ENCODE assay signal across 9 mouse cellular contexts in the genomic region with DNA sequence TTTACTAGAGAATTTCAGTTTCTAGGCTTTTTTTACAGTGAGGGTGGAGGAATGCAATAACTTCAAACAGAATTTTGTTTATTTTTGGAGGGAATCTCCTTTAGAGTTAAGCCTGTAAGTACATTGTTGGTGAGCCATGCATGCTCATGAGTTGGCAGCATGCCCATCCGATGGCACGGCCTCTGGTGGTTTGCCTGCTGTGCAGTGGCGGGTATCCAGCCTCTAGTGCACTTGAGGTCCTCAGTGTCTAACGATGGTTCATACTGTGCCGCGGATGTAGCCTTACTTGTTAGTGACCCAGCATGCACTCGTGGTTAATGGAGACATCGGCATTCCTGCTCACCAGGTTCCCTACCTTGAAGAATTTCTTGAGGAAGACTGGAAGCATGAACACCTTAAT. TPM values are rescaled to one million over a fixed set of nuclear protein-coding genes. Genes with fewer than 3 reads are reported as not detected.
DNase-seq lines count a peak whose midpoint lies in the region; ATAC-seq lines count a peak whose summit lies in the region.
"Had no signal": no experiment of that assay in that cellular context is flagged by ENCODE, and none has a peak within 500 bp of the region (broad histone marks: within the 10 kb centered on the region; RNA-seq: fewer than 3 reads in every experiment).

No protein-coding gene starts in this region.

- H3K27ac ChIP-seq in hindbrain, embryonic 14.5 days: no peak overlapping the region
- H3K27ac ChIP-seq in hindbrain, embryonic 11.5 days (ENCODE audit: low read depth, low read length): no peak overlapping the region

- no peaks in the 10 kb centered on the region for H3K9me3 ChIP-seq in hindbrain, embryonic 14.5 days (ENCODE audit: control insufficient read depth, low read length)
- no peaks in the 10 kb centered on the region for H3K9me3 ChIP-seq in hindbrain, embryonic 11.5 days (ENCODE audit: control insufficient read depth, low read length)

- no peak overlapping the region for H3K9ac ChIP-seq in hindbrain, embryonic 14.5 days
- H3K9ac ChIP-seq in hindbrain, embryonic 11.5 days (ENCODE audit: low read depth, low read length): no peak overlapping the region

- no peaks in the 10 kb centered on the region for H3K27me3 ChIP-seq in hindbrain, embryonic 14.5 days (ENCODE audit: control insufficient read depth, insufficient read depth, low read length)
- no peaks in the 10 kb centered on the region for H3K27me3 ChIP-seq in hindbrain, embryonic 11.5 days (ENCODE audit: control insufficient read depth, insufficient read depth, low read length)

- H3K36me3 ChIP-seq in hindbrain, embryonic 14.5 days (replicated peaks; ENCODE audit: control insufficient read depth, insufficient read depth): peaks cover 53% of the 10 kb centered on the region
- H3K36me3 ChIP-seq in hindbrain, embryonic 11.5 days (ENCODE audit: control insufficient read depth, insufficient read depth, low read length): no peaks in the 10 kb centered on the region; the same call in 1 of the 2 replicates

- no peak overlapping the region for H3K4me3 ChIP-seq in hindbrain, embryonic 14.5 days (replicated peaks; ENCODE audit: low read length)
- H3K4me3 ChIP-seq in hindbrain, embryonic 11.5 days (ENCODE audit: low read depth, low read length): no peak overlapping the region
- H3K4me3 ChIP-seq: erythroblast, embryonic 14.5 days had no signal

- H3K4me2 ChIP-seq in hindbrain, embryonic 14.5 days (replicated peaks): no peak overlapping the region
- H3K4me2 ChIP-seq in hindbrain, embryonic 11.5 days (replicated peaks; ENCODE audit: low read depth, low read length): no peak overlapping the region

- DNase-seq in hindbrain, embryonic 14.5 days (ENCODE audit: low spot score): peak; percentile 43
- DNase-seq in hindbrain, embryonic 11.5 days (ENCODE audit: low spot score): no peak
- peak; percentile 15 for DNase-seq in 3T3-L1 (ENCODE audit: low read depth, low spot score)
- DNase-seq in cerebellum, adult 11-12 months: peak; percentile 37
- DNase-seq in kidney, adult 9 months: peak; percentile 21
- DNase-seq in testis, postnatal 10 days (ENCODE audit: low spot score): peak; percentile 51
- DNase-seq in thymus, postnatal 4 days: no peak

- no peaks in the 10 kb centered on the region for H3K4me1 ChIP-seq in hindbrain, embryonic 14.5 days (replicated peaks; ENCODE audit: control insufficient read depth, insufficient read depth, low read length)
- H3K4me1 ChIP-seq in hindbrain, embryonic 11.5 days (replicated peaks; ENCODE audit: control insufficient read depth, insufficient read depth, low read length): no peaks in the 10 kb centered on the region

- 52% methylated on average over 8 of the region's 8 CpGs for WGBS in hindbrain, embryonic 14.5 days
- WGBS in hindbrain, embryonic 11.5 days: 92% methylated on average over 8 of the region's 8 CpGs

- ATAC-seq in hindbrain, embryonic 14.5 days (ENCODE audit: low FRiP score): peak; percentile 40; the same call in 1 of the 2 replicates
- ATAC-seq in hindbrain, embryonic 11.5 days (ENCODE audit: low FRiP score): no peak
- no peak for ATAC-seq in erythroblast, adult 5-6 weeks (replicated peaks; ENCODE audit: low FRiP score, poor library complexity, severe bottlenecking)

RNA-seq across cellular contexts. Expression of a gene that starts 39.6 kb away (rescaled TPM):
- polyA plus RNA-seq in hindbrain, embryonic 14.5 days (2014; fragmentation: Nextera tagmentation; extraction: Ambion mirVana): 33.8 and 36.9 TPM in 2 replicates
- polyA plus RNA-seq in hindbrain, embryonic 11.5 days (2014; fragmentation: Nextera tagmentation; extraction: Ambion mirVana): 49.3 and 53.0 TPM in 2 replicates
- total RNA-seq in erythroblast, adult 5-6 weeks (2015; ENCODE audit: low replicate concordance): 2.7 and 3.7 TPM in 2 replicates
- 5.6 and 21.0 TPM in 2 replicates for total RNA-seq in erythroblast, adult 5-6 weeks (2017; ENCODE audit: low replicate concordance)

Comparison
In these comparisons a context has a peak if more than half of its experiments do, and no peak if none do; other contexts are left out.
1. DNase-seq: peak in hindbrain, embryonic 14.5 days (single experiment), 3T3-L1 (single experiment), cerebellum, adult 11-12 months (single experiment), kidney, adult 9 months (single experiment) and testis, postnatal 10 days (single experiment); none in hindbrain, embryonic 11.5 days (single experiment) and thymus, postnatal 4 days (single experiment).